Mouse (Mus musculus): ENCODE data around the gene Ndufs6. TPM values are rescaled to one million over a fixed set of nuclear protein-coding genes. Genes with fewer than 3 reads are reported as not detected.

Gene Ndufs6
- polyA plus RNA-seq, 1 experiment from 2014 or later, result 837 TPM

GRCm38 (mm10) chr13:73271336-73272242 is 56.8 kb downstream of the Ndufs6 start:
- Histone ChIP-seq H3K36me3 (ENCODE audit: control insufficient read depth, insufficient read depth, low read length) (peaks cover 32% of the 10 kb centered on the region), H3K27ac (replicated peaks in 1 of 2; ENCODE audit: control insufficient read depth in 1 of 2, insufficient read depth in 1 of 2, low read depth in 2 of 2, low read length in 2 of 2) (peak overlapping the region; percentile 80 to 82), H3K9ac (ENCODE audit: low read length) (peak overlapping the region; percentile 72), H3K9me3 (ENCODE audit: control insufficient read depth, low read length) (no peaks in the 10 kb centered on the region), H3K4me2 (ENCODE audit: low read length) (peak overlapping the region; percentile 66), H3K4me3 (ENCODE audit: control insufficient read depth in 1 of 2, insufficient read depth in 1 of 2, low read depth in 1 of 2, low read length in 2 of 2) (peak overlapping the region; percentile 23 to 27), H3K4me1 (ENCODE audit: control insufficient read depth in 2 of 2, insufficient read depth in 2 of 2, low read length in 2 of 2) (peaks cover 47 to 82% of the 10 kb centered on the region in 2 experiments), H3K27me3 (ENCODE audit: control insufficient read depth, insufficient read depth, low read length) (peaks cover 72% of the 10 kb centered on the region)
- ATAC-seq (ENCODE audit: insufficient number of reproducible peaks, insufficient read depth, low FRiP score, low read depth), result no peak
- 1% methylated on average over 53 of the region's 53 CpGs for WGBS

DNA sequence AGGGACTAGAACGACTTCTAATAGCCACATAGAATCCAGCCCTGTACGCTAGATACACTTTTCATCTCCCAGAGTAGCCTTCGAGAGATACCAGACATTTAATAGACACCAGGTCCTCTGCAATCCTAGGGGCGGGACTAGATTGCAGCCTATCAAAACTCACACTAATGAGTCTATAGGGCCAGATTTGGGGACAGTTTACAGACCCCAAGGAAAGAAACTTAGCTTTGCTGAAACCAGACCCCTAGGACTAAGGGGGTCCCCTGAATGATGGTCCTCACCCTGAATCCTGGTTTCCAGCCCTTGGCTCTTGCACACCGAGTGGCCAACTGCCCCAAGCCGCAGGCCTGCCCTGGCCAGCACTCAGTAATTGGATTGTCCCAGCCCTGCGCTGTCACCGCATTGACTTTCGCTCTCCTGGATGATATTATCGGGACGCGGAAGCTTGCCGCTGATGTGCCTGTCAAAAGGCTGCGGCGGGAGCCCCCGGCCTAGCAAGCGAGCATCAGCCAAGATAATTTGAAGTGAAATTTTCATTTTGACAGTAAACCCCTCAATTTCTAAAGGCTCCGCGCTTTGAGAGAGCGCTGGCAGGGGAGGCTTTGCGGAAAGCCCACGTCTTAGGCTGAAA is 57.8 kb downstream of the Ndufs6 start:
- H3K9ac ChIP-seq (ENCODE audit: low read length), result peak overlapping the region; percentile 72
- H3K36me3 ChIP-seq (ENCODE audit: control insufficient read depth, insufficient read depth, low read length), result peaks cover 37% of the 10 kb centered on the region
- 4% methylated on average over 22 of the region's 22 CpGs for WGBS
- no peak for ATAC-seq (ENCODE audit: insufficient number of reproducible peaks, insufficient read depth, low FRiP score, low read depth)
- H3K4me3 ChIP-seq (ENCODE audit: control insufficient read depth in 1 of 2, insufficient read depth in 1 of 2, low read depth in 1 of 2, low read length in 2 of 2), result peak overlapping the region; percentile 23 to 27
- peaks cover 80% of the 10 kb centered on the region for H3K27me3 ChIP-seq (ENCODE audit: control insufficient read depth, insufficient read depth, low read length)
- H3K27ac ChIP-seq (replicated peaks in 1 of 2; ENCODE audit: control insufficient read depth in 1 of 2, insufficient read depth in 1 of 2, low read depth in 2 of 2, low read length in 2 of 2), result peak overlapping the region; percentile 80 to 82
- H3K9me3 ChIP-seq (ENCODE audit: control insufficient read depth, low read length), result no peaks in the 10 kb centered on the region
- H3K4me1 ChIP-seq (ENCODE audit: control insufficient read depth in 2 of 2, insufficient read depth in 2 of 2, low read length in 2 of 2), result peaks cover 46 to 80% of the 10 kb centered on the region in 2 experiments
- peak overlapping the region; percentile 66 for H3K4me2 ChIP-seq (ENCODE audit: low read length)

- 36% methylated on average over 3 of the region's 3 CpGs for WGBS
Observed at GRCm38 (mm10) chr13:73269891-73270290, 58.5 kb downstream of the Ndufs6 start.

More at GRCm38 (mm10) chr13:73269891-73270290, 58.5 kb downstream of the Ndufs6 start:
- Histone ChIP-seq H3K27me3 (ENCODE audit: control insufficient read depth, insufficient read depth, low read length) (peaks cover 86% of the 10 kb centered on the region), H3K4me2 (ENCODE audit: low read length) (peak overlapping the region; percentile 66; the same call in 1 of the 2 replicates), H3K36me3 (ENCODE audit: control insufficient read depth, insufficient read depth, low read length) (peaks cover 41% of the 10 kb centered on the region), H3K4me1 (ENCODE audit: control insufficient read depth in 2 of 2, insufficient read depth in 2 of 2, low read length in 2 of 2) (peaks cover 47 to 83% of the 10 kb centered on the region in 2 experiments), H3K4me3 (ENCODE audit: control insufficient read depth in 1 of 2, insufficient read depth in 1 of 2, low read depth in 1 of 2, low read length in 2 of 2) (no peak overlapping the region), H3K9me3 (ENCODE audit: control insufficient read depth, low read length) (no peaks in the 10 kb centered on the region), H3K27ac (replicated peaks in 1 of 2; ENCODE audit: control insufficient read depth in 1 of 2, insufficient read depth in 1 of 2, low read depth in 2 of 2, low read length in 2 of 2) (peak overlapping the region; percentile 80 to 82), H3K9ac (ENCODE audit: low read length) (peak overlapping the region; percentile 72)
- no peak for ATAC-seq (ENCODE audit: insufficient number of reproducible peaks, insufficient read depth, low FRiP score, low read depth)

Other genes with a start within 250 kb of the Ndufs6 start
- gene Irx4, start 68.1 kb downstream of the Ndufs6 start, polyA plus RNA-seq (2014; fragmentation: Nextera tagmentation; extraction: Ambion mirVana), result 43.3 and 47.3 TPM in 2 replicates
- gene Mrpl36, start within 50 bp of the Ndufs6 start, polyA plus RNA-seq (2014; fragmentation: Nextera tagmentation; extraction: Ambion mirVana), result 173 and 176 TPM in 2 replicates
- 15.4 and 19.1 TPM in 2 replicates for gene Lpcat1, start 138.7 kb upstream of the Ndufs6 start, polyA plus RNA-seq (2014; fragmentation: Nextera tagmentation; extraction: Ambion mirVana)
- gene Slc6a3, start 208.2 kb upstream of the Ndufs6 start, polyA plus RNA-seq (2014; fragmentation: Nextera tagmentation; extraction: Ambion mirVana), result 0.05 and 0.09 TPM in 2 replicates

All from heart, embryonic 14.5 days (tissue).